Comparison of ENCODE assay signal across 8 mouse cellular contexts in genomic region chr7:100495042-100495441, GRCm38 (mm10). TPM values are rescaled to one million over a fixed set of nuclear protein-coding genes. Genes with fewer than 3 reads are reported as not detected.
DNase-seq lines count a peak whose midpoint lies in the region; ATAC-seq and TF ChIP-seq lines count a peak whose summit lies in the region.

No protein-coding gene starts in this region.

- H3K9me3 ChIP-seq in hindbrain, embryonic 11.5 days (ENCODE audit: control insufficient read depth, low read length) = no peaks in the 10 kb centered on the region

- H3K9ac ChIP-seq in hindbrain, embryonic 11.5 days (ENCODE audit: low read depth, low read length) = no peak overlapping the region

- no peak for DNase-seq in gastrocnemius, adult 2 months
- DNase-seq in gastrocnemius, postnatal 25 days = no peak
- DNase-seq in embryo, embryonic 10.5 days (ENCODE audit: low spot score) = peak; percentile 60
- DNase-seq in hindbrain, embryonic 11.5 days (ENCODE audit: low spot score) = peak; percentile 38
- no peak for DNase-seq in left cerebral cortex, adult 9 months (ENCODE audit: low spot score in 2 of 2)
- no peak for DNase-seq in ovary, adult 18-20 months (ENCODE audit: low spot score)
- no peak for DNase-seq in gastrocnemius, adult 18-20 months (ENCODE audit: low spot score)

- H3K36me3 ChIP-seq in hindbrain, embryonic 11.5 days (ENCODE audit: control insufficient read depth, insufficient read depth, low read length) = no peaks in the 10 kb centered on the region
- H3K36me3 ChIP-seq in macrophage (ENCODE audit: inconsistent target) = peaks cover 36% of the 10 kb centered on the region

- ATAC-seq in hindbrain, embryonic 11.5 days (ENCODE audit: low FRiP score) = no peak

- peaks cover 8% of the 10 kb centered on the region; the same call in 1 of the 2 replicates for H3K4me1 ChIP-seq in hindbrain, embryonic 11.5 days (replicated peaks; ENCODE audit: control insufficient read depth, insufficient read depth, low read length)

- peaks cover 44% of the 10 kb centered on the region for H3K79me2 ChIP-seq in macrophage (ENCODE audit: inconsistent target)

- peak overlapping the region; percentile 62 for H3K27ac ChIP-seq in gastrocnemius, adult 2 months
- H3K27ac ChIP-seq in hindbrain, embryonic 11.5 days (ENCODE audit: low read depth, low read length) = peak overlapping the region; percentile 76
- peak overlapping the region; percentile 93 for H3K27ac ChIP-seq in macrophage

- TF ChIP-seq CTCF in gastrocnemius, adult 2 months (IDR thresholded peaks at IDR 0.05) = no peak

- intact Hi-C loops in gastrocnemius, adult 2 months (cut with DNase I) = no loop called here

- WGBS in hindbrain, embryonic 11.5 days = 49% methylated on average over 8 of the region's 8 CpGs
- 31% methylated on average over 8 of the region's 8 CpGs for WGBS in macrophage (ENCODE audit: missing documents)

- peaks cover 4% of the 10 kb centered on the region; the same call in 1 of the 2 replicates for H3K27me3 ChIP-seq in hindbrain, embryonic 11.5 days (ENCODE audit: control insufficient read depth, insufficient read depth, low read length)

- peak overlapping the region; percentile 78 for H3K4me3 ChIP-seq in gastrocnemius, adult 2 months
- H3K4me3 ChIP-seq in hindbrain, embryonic 11.5 days (ENCODE audit: low read depth, low read length) = peak overlapping the region; percentile 9; the same call in 1 of the 2 replicates
- peak overlapping the region; percentile 95 for H3K4me3 ChIP-seq in macrophage (ENCODE audit: inconsistent target)

- peak overlapping the region; percentile 30; the same call in 1 of the 2 replicates for H3K4me2 ChIP-seq in hindbrain, embryonic 11.5 days (replicated peaks; ENCODE audit: low read depth, low read length)

RNA-seq across cellular contexts. Expression of gene Ucp2, which starts 1.9 kb away (rescaled TPM):
- total RNA-seq in gastrocnemius, adult 2 months (2021) = 10 to 100 TPM; 17.4 to 27.2 TPM
- 10 to 100 TPM; 31.0 to 52.5 TPM for total RNA-seq in gastrocnemius, postnatal 25 days (2021)
- 97.7 and 99.6 TPM in 2 replicates for polyA plus RNA-seq in hindbrain, embryonic 11.5 days (2014; fragmentation: Nextera tagmentation; extraction: Ambion mirVana)
- total RNA-seq in macrophage (2018; cell fraction: chromatin; rRNA removed) = 100 to 1,000 TPM in 12 of 26 experiments, 10 to 100 TPM in 14; 11.5 to 444 (median 80.1) TPM
- 1,000 to 10,000 TPM in 4 of 26 experiments, 100 to 1,000 TPM in 22; 386 to 1,183 (median 657) TPM for total RNA-seq in macrophage (2018; cell fraction: cytosol; rRNA removed)
- 100 to 1,000 TPM in 24 of 26 experiments, 10 to 100 TPM in 2; 72.3 to 437 (median 188) TPM for total RNA-seq in macrophage (2018; cell fraction: nucleus; rRNA removed)
- polyA plus RNA-seq in macrophage (2018) = 934 to 1,261 TPM (median 1,117 TPM) in 3 replicates
- total RNA-seq in gastrocnemius, adult 18-20 months (2021) = 10 to 100 TPM; 16.6 to 17.4 TPM

RNA-seq across cellular contexts. Expression of gene Dnajb13, which starts 19.7 kb away (rescaled TPM):
- total RNA-seq in gastrocnemius, adult 2 months (2021) = not detected
- total RNA-seq in gastrocnemius, postnatal 25 days (2021) = not detected
- 7.1 and 7.8 TPM in 2 replicates for polyA plus RNA-seq in hindbrain, embryonic 11.5 days (2014; fragmentation: Nextera tagmentation; extraction: Ambion mirVana)
- 1 to 10 TPM in 12 of 26 experiments, under 1 TPM in 11, not detected in 3; 0.33 to 2.9 (median 1.1) TPM for total RNA-seq in macrophage (2018; cell fraction: chromatin; rRNA removed)
- total RNA-seq in macrophage (2018; cell fraction: cytosol; rRNA removed) = 1 to 10 TPM in 21 of 26 experiments, under 1 TPM in 5; 0.59 to 2.8 (median 1.4) TPM
- 1 to 10 TPM in 11 of 26 experiments, under 1 TPM in 13, not detected in 2; 0.24 to 4.2 (median 0.93) TPM for total RNA-seq in macrophage (2018; cell fraction: nucleus; rRNA removed)
- polyA plus RNA-seq in macrophage (2018) = 0.88 to 2.8 TPM (median 2.0 TPM) in 3 replicates
- not detected for total RNA-seq in gastrocnemius, adult 18-20 months (2021)

RNA-seq across cellular contexts. Expression of gene Ucp3, which starts 22.3 kb away (rescaled TPM):
- 100 to 1,000 TPM; 141 to 174 TPM for total RNA-seq in gastrocnemius, adult 2 months (2021)
- total RNA-seq in gastrocnemius, postnatal 25 days (2021) = 100 to 1,000 TPM; 105 to 189 TPM
- polyA plus RNA-seq in hindbrain, embryonic 11.5 days (2014; fragmentation: Nextera tagmentation; extraction: Ambion mirVana) = not detected in 2 replicates
- under 1 TPM in 6 of 26 experiments, not detected in 20; 0.26 to 0.71 (median 0.52) TPM for total RNA-seq in macrophage (2018; cell fraction: chromatin; rRNA removed)
- total RNA-seq in macrophage (2018; cell fraction: cytosol; rRNA removed) = under 1 TPM in 2 of 26 experiments, not detected in 24; 0.10 to 0.12 TPM
- total RNA-seq in macrophage (2018; cell fraction: nucleus; rRNA removed) = under 1 TPM in 3 of 26 experiments, not detected in 23; 0.21 to 0.41 (median 0.28) TPM
- not detected in 3 replicates for polyA plus RNA-seq in macrophage (2018)
- total RNA-seq in gastrocnemius, adult 18-20 months (2021) = 100 to 1,000 TPM in 1 of 2 experiments, 10 to 100 TPM in 1; 94.4 to 203 TPM

RNA-seq across cellular contexts. Expression of gene Coa4, which starts 41.8 kb away (rescaled TPM):
- 10 to 100 TPM; 11.4 to 13.2 TPM for total RNA-seq in gastrocnemius, adult 2 months (2021)
- total RNA-seq in gastrocnemius, postnatal 25 days (2021) = 10 to 100 TPM in 1 of 2 experiments, 1 to 10 TPM in 1; 8.1 to 13.0 TPM
- polyA plus RNA-seq in hindbrain, embryonic 11.5 days (2014; fragmentation: Nextera tagmentation; extraction: Ambion mirVana) = 20.6 and 22.8 TPM in 2 replicates
- total RNA-seq in macrophage (2018; cell fraction: chromatin; rRNA removed) = 10 to 100 TPM in 9 of 26 experiments, 1 to 10 TPM in 17; 1.2 to 24.0 (median 5.3) TPM
- total RNA-seq in macrophage (2018; cell fraction: cytosol; rRNA removed) = 10 to 100 TPM; 13.0 to 43.0 (median 34.9) TPM
- total RNA-seq in macrophage (2018; cell fraction: nucleus; rRNA removed) = 10 to 100 TPM in 7 of 26 experiments, 1 to 10 TPM in 19; 1.4 to 23.3 (median 6.9) TPM
- polyA plus RNA-seq in macrophage (2018) = 33.7 to 48.0 TPM (median 34.1 TPM) in 3 replicates
- total RNA-seq in gastrocnemius, adult 18-20 months (2021) = 10 to 100 TPM; 10.1 to 11.7 TPM

Comparison
In these comparisons a context has a peak if more than half of its experiments do, and no peak if none do; other contexts are left out.
1. DNase-seq: peak in embryo, embryonic 10.5 days (single experiment) and hindbrain, embryonic 11.5 days (single experiment); none in gastrocnemius, adult 2 months (single experiment), gastrocnemius, postnatal 25 days (single experiment), left cerebral cortex, adult 9 months (0 of 2), ovary, adult 18-20 months (single experiment) and gastrocnemius, adult 18-20 months (single experiment).
2. H3K4me3 ChIP-seq: peak in every context shown above with its lines; median percentile 95 in macrophage; 78 in gastrocnemius, adult 2 months; 9 in hindbrain, embryonic 11.5 days.
3. Peak in every context shown above with its lines, with median percentiles within 50 percentile points of each other: H3K27ac ChIP-seq.